Mouse (Mus musculus): ENCODE data around the gene Pcgf6.

DNA sequence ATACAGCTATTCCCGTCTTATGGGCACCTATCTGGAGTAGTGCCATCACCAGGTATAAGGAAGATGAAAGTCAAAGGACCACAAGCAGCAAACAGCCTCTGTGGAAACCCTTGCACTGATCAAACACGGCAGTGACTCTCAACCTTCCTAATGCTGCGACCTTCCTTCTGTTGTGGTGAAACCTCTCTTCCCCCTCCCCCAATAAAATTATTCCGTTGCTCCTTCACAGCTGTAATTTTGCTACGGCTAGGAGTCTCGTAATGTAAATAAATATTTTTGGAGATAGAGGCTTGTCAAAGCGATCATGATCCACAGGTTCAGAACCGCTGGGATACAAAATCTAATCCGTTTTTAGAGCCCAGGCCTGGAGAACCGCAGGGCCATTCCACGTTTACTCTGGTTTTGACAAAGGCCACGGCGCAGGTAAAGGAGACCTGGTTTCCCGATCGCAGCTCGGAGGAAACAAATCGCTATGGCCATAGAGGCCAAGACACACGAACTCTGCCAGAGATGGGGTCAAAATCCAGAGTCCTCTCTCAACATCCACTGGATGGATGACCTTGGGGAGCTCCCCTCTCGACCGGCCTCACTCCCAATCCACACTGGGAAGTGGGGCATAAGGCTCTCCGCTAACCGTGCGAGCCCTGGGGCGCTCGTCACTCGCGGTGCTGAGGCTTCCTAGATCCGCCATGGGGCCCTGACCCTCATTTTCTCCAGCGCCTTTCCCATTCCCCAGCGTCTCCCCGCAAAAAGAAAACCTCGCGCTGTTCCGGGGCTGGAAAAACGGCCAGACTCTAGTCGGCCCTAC, 39.2 kb upstream of the Pcgf6 start:
- no peak for TF ChIP-seq CTCF (IDR thresholded peaks at IDR 0.05; ENCODE audit: insufficient read depth, low read depth, low read length)
- no peak for TF ChIP-seq POLR2A (IDR thresholded peaks at IDR 0.05; ENCODE audit: insufficient read depth, low read depth, low read length)
